In genomic region chr10:39420842-39421617, GRCm38 (mm10) we compare ENCODE assay signal across 8 mouse cellular contexts. TPM values are rescaled to one million over a fixed set of nuclear protein-coding genes. Genes with fewer than 3 reads are reported as not detected.
A peak's percentile ranks its signal among the peaks of the same experiment; 100 is the strongest.
DNase-seq lines count a peak whose midpoint lies in the region; ATAC-seq and TF ChIP-seq lines count a peak whose summit lies in the region.

No protein-coding gene starts in this region.

- H3K4me2 ChIP-seq in hindbrain, postnatal 0 days (ENCODE audit: low read depth, low read length) = no peak overlapping the region
- H3K4me2 ChIP-seq in intestine, embryonic 16.5 days (ENCODE audit: low read depth, low read length) = no peak overlapping the region

- H3K9ac ChIP-seq in hindbrain, postnatal 0 days (replicated peaks; ENCODE audit: low read length) = no peak overlapping the region
- no peak overlapping the region for H3K9ac ChIP-seq in intestine, embryonic 16.5 days (ENCODE audit: low read depth, low read length)

- H3K27me3 ChIP-seq in hindbrain, postnatal 0 days (ENCODE audit: insufficient read depth, low read length) = no peaks in the 10 kb centered on the region
- no peaks in the 10 kb centered on the region for H3K27me3 ChIP-seq in intestine, embryonic 16.5 days (replicated peaks; ENCODE audit: control insufficient read depth, insufficient read depth, low read length)

- ATAC-seq in hindbrain, postnatal 0 days = no peak
- peak; percentile 44; the same call in 1 of the 2 replicates for ATAC-seq in neutrophil, adult 5-6 weeks (ENCODE audit: extremely low read depth, insufficient number of reproducible peaks, low FRiP score, poor library complexity, severe bottlenecking)
- no peak for ATAC-seq in intestine, embryonic 16.5 days

- WGBS in hindbrain, postnatal 0 days = 47% methylated on average over 9 of the region's 9 CpGs
- 59% methylated on average over 9 of the region's 9 CpGs for WGBS in intestine, embryonic 16.5 days

- DNase-seq in layer of hippocampus, adult 11-12 months (ENCODE audit: low spot score) = peak; percentile 48
- no peak for DNase-seq in layer of hippocampus, postnatal 14 days (ENCODE audit: low spot score in 2 of 2)
- peak; percentile 55 for DNase-seq in NIH3T3 (ENCODE audit: low read depth)
- peak; percentile 74 to 79 for DNase-seq in cerebellum, postnatal 14 days
- peak; percentile 39 for DNase-seq in hindbrain, postnatal 0 days (ENCODE audit: low spot score)
- no peak for DNase-seq in left cerebral cortex, adult 18-20 months (ENCODE audit: low spot score in 2 of 2)

- H3K27ac ChIP-seq in hindbrain, postnatal 0 days = peak overlapping the region; percentile 16; the same call in 1 of the 2 replicates
- H3K27ac ChIP-seq in intestine, embryonic 16.5 days (ENCODE audit: low read length) = no peak overlapping the region

- no peaks in the 10 kb centered on the region for H3K9me3 ChIP-seq in hindbrain, postnatal 0 days (ENCODE audit: low read length)
- no peaks in the 10 kb centered on the region for H3K9me3 ChIP-seq in intestine, embryonic 16.5 days (ENCODE audit: control insufficient read depth, low read length)

- H3K4me1 ChIP-seq in hindbrain, postnatal 0 days (ENCODE audit: insufficient read depth, low read length) = peaks cover 25% of the 10 kb centered on the region
- H3K4me1 ChIP-seq in intestine, embryonic 16.5 days (ENCODE audit: control insufficient read depth, insufficient read depth, low read length) = peaks cover 22% of the 10 kb centered on the region

- H3K4me3 ChIP-seq in hindbrain, postnatal 0 days (ENCODE audit: low read length) = no peak overlapping the region
- H3K4me3 ChIP-seq in intestine, embryonic 16.5 days (ENCODE audit: low read length) = no peak overlapping the region

- no peak for TF ChIP-seq CTCF in hindbrain, postnatal 0 days (IDR thresholded peaks at IDR 0.05; ENCODE audit: low read depth)

- H3K36me3 ChIP-seq in hindbrain, postnatal 0 days (ENCODE audit: insufficient read depth, low read length) = no peaks in the 10 kb centered on the region
- no peaks in the 10 kb centered on the region for H3K36me3 ChIP-seq in intestine, embryonic 16.5 days (ENCODE audit: control insufficient read depth, insufficient read depth, low read length)

RNA-seq across cellular contexts. Expression of gene Fyn, which starts 52.4 kb away (rescaled TPM):
- total RNA-seq in layer of hippocampus, postnatal 14 days (2021) = 100 to 1,000 TPM; 260 to 261 TPM
- total RNA-seq in hindbrain, postnatal 0 days (2014; rRNA removed) = 120 and 121 TPM in 2 replicates
- polyA plus RNA-seq in hindbrain, postnatal 0 days (2015; fragmentation: Nextera tagmentation; extraction: Ambion mirVana) = 94.9 and 95.2 TPM in 2 replicates
- 44.9 and 56.6 TPM in 2 replicates for total RNA-seq in neutrophil, adult 5-6 weeks (2017)
- polyA plus RNA-seq in intestine, embryonic 16.5 days (2015; fragmentation: Nextera tagmentation; extraction: Ambion mirVana) = 14.5 and 16.1 TPM in 2 replicates
- 100 to 1,000 TPM; 107 TPM for total RNA-seq in left cerebral cortex, adult 18-20 months (2021)

Comparison
In these comparisons a context has a peak if more than half of its experiments do, and no peak if none do; other contexts are left out.
1. DNase-seq: peak in layer of hippocampus, adult 11-12 months (single experiment), NIH3T3 (single experiment), cerebellum, postnatal 14 days (2 of 2) and hindbrain, postnatal 0 days (single experiment); none in layer of hippocampus, postnatal 14 days (0 of 2) and left cerebral cortex, adult 18-20 months (0 of 2).